Mouse (Mus musculus): ENCODE data around the gene Dgkg.

Gene Dgkg

GRCm38 (mm10) chr16:22438441-22439373, 218.3 kb downstream of the Dgkg start:
- peak; percentile 97 for DNase-seq (ENCODE audit: low read depth, low spot score)

GRCm38 (mm10) chr16:22436106-22436505, 220.9 kb downstream of the Dgkg start:
- peak; percentile 65 for DNase-seq (ENCODE audit: low read depth, low spot score)

- no peak for DNase-seq (ENCODE audit: low read depth, low spot score)
These were observed 222.5 kb downstream of the Dgkg start for GRCm38 (mm10) chr16:22434530-22434929.

- DNase-seq (ENCODE audit: low read depth, low spot score), result no peak
These were observed 223.1 kb downstream of the Dgkg start for GRCm38 (mm10) chr16:22433944-22434343.

- no peak for DNase-seq (ENCODE audit: low read depth, low spot score)
These were observed 225.2 kb downstream of the Dgkg start for GRCm38 (mm10) chr16:22431773-22432172.

- DNase-seq (ENCODE audit: low read depth, low spot score), result no peak
These were observed 225.7 kb downstream of the Dgkg start for GRCm38 (mm10) chr16:22431335-22431734.

- DNase-seq (ENCODE audit: low read depth, low spot score), result no peak
These were observed 226.6 kb downstream of the Dgkg start for GRCm38 (mm10) chr16:22430211-22430951.

GRCm38 (mm10) chr16:22429377-22429776, 227.6 kb downstream of the Dgkg start:
- DNase-seq (ENCODE audit: low read depth, low spot score), result peak; percentile 90

- peak; percentile 97 for DNase-seq (ENCODE audit: low read depth, low spot score)
These were observed 228.1 kb downstream of the Dgkg start for GRCm38 (mm10) chr16:22428853-22429341.

- peak; percentile 79 for DNase-seq (ENCODE audit: low read depth, low spot score)
These were observed 230.2 kb downstream of the Dgkg start for GRCm38 (mm10) chr16:22426866-22427265.

GRCm38 (mm10) chr16:22422256-22422655, 234.8 kb downstream of the Dgkg start:
- DNase-seq (ENCODE audit: low read depth, low spot score), result no peak
